Mouse (Mus musculus) left cerebral cortex, postnatal 4 days (tissue): ENCODE results near the gene Herpud2. TPM values are rescaled to one million over a fixed set of nuclear protein-coding genes. Genes with fewer than 3 reads are reported as not detected.

Source experiments
- DNase-seq: peaks from one replicate; pipeline ENCODE4 v3.0.0-alpha.2; 2022
- intact Hi-C: fragments of 180-260 bp; cut with DNase I; formaldehyde crosslinking; loops from one replicate; pipeline ENCODE4 v1.15.1; 2025
- total RNA-seq, 2 experiments: library from RNA; stranded (reverse); gene quantifications; 2 replicates each; pipeline ENCODE4 v1.2.3; 2021

Herpud2 gene
- 10 to 100 TPM; 46.9 TPM for total RNA-seq

- DNase-seq, result peak; percentile 93
- intact Hi-C loops, result loop anchor here (10.0 kb wide), 1 partner anchor 153 kb away; no protein-coding TSS in a partner anchor
These were observed at the start of gene Herpud2 for GRCm38 (mm10) chr9:25151611-25152241. Gene Herpud2, minus strand, starts transcription at chr9:25151820.

GRCm38 (mm10) chr9:25200987-25201386 lies 49.4 kb upstream of the Herpud2 start:
- DNase-seq, result no peak
- intact Hi-C loops, result no loop called here

GRCm38 (mm10) chr9:25200148-25200547 lies 48.5 kb upstream of the Herpud2 start:
- no peak for DNase-seq
- intact Hi-C loops, result no loop called here

- no peak for DNase-seq
- intact Hi-C loops, result no loop called here
These were observed 45.1 kb upstream of the Herpud2 start for GRCm38 (mm10) chr9:25196746-25197145.

- intact Hi-C loops, result no loop called here
- DNase-seq, result no peak
These were observed 40.0 kb upstream of the Herpud2 start for GRCm38 (mm10) chr9:25191612-25192011.

- no peak for DNase-seq
- intact Hi-C loops, result no loop called here
These were observed 34.9 kb upstream of the Herpud2 start for GRCm38 (mm10) chr9:25186501-25186900.

GRCm38 (mm10) chr9:25185854-25186253 lies 34.2 kb upstream of the Herpud2 start:
- intact Hi-C loops, result no loop called here
- DNase-seq, result no peak

GRCm38 (mm10) chr9:25184606-25185005 lies 33.0 kb upstream of the Herpud2 start:
- DNase-seq, result no peak
- intact Hi-C loops, result no loop called here

GRCm38 (mm10) chr9:25178066-25178465 lies 26.4 kb upstream of the Herpud2 start:
- intact Hi-C loops, result no loop called here
- no peak for DNase-seq

- intact Hi-C loops, result no loop called here
These were observed 25.6 kb upstream of the Herpud2 start for GRCm38 (mm10) chr9:25177201-25177600.

GRCm38 (mm10) chr9:25176562-25176961 lies 24.9 kb upstream of the Herpud2 start:
- intact Hi-C loops, result no loop called here

More at GRCm38 (mm10) chr9:25177201-25177600, 25.6 kb upstream of the Herpud2 start:
- DNase-seq, result peak; percentile 7

GRCm38 (mm10) chr9:25175978-25176377 lies 24.4 kb upstream of the Herpud2 start:
- intact Hi-C loops, result loop anchor here (2.0 kb wide), 1 partner anchor 77 kb away; the partner anchor contains the start of gene Sept7
- DNase-seq, result no peak

More at GRCm38 (mm10) chr9:25176562-25176961, 24.9 kb upstream of the Herpud2 start:
- no peak for DNase-seq

- DNase-seq, result peak; percentile 77
- intact Hi-C loops, result loop anchor here (2.0 kb wide), 1 partner anchor 78 kb away; the partner anchor contains the start of gene Sept7
These were observed 23.4 kb upstream of the Herpud2 start for GRCm38 (mm10) chr9:25175039-25175442.

- no peak for DNase-seq
- intact Hi-C loops, result loop anchor here (2.0 kb wide), 1 partner anchor 78 kb away; the partner anchor contains the start of gene Sept7
These were observed 23.0 kb upstream of the Herpud2 start for GRCm38 (mm10) chr9:25174614-25175013.

GRCm38 (mm10) chr9:25173171-25173570 lies 21.6 kb upstream of the Herpud2 start:
- intact Hi-C loops, result no loop called here
- no peak for DNase-seq

- intact Hi-C loops, result loop anchor here (5.0 to 10.0 kb wide), 2 partner anchors 115 to 423 kb away; no protein-coding TSS in a partner anchor
- no peak for DNase-seq
These were observed 18.0 kb upstream of the Herpud2 start for GRCm38 (mm10) chr9:25169626-25170025.

GRCm38 (mm10) chr9:25167458-25168084 lies 16.0 kb upstream of the Herpud2 start:
- intact Hi-C loops, result loop anchor here (5.0 to 10.0 kb wide), 2 partner anchors 117 to 425 kb away; no protein-coding TSS in a partner anchor

GRCm38 (mm10) chr9:25158218-25158617 lies 6.6 kb upstream of the Herpud2 start:
- intact Hi-C loops, result loop anchor here (10.0 kb wide), 1 partner anchor 147 kb away; no protein-coding TSS in a partner anchor

More at GRCm38 (mm10) chr9:25167458-25168084, 16.0 kb upstream of the Herpud2 start:
- DNase-seq, result peak; percentile 57

GRCm38 (mm10) chr9:25156377-25156776 lies 4.8 kb upstream of the Herpud2 start:
- DNase-seq, result no peak
- intact Hi-C loops, result loop anchor here (10.0 kb wide), 1 partner anchor 148 kb away; no protein-coding TSS in a partner anchor

More at GRCm38 (mm10) chr9:25158218-25158617, 6.6 kb upstream of the Herpud2 start:
- DNase-seq, result no peak

GRCm38 (mm10) chr9:25153066-25153465 lies 1.4 kb upstream of the Herpud2 start:
- intact Hi-C loops, result loop anchor here (10.0 kb wide), 1 partner anchor 152 kb away; no protein-coding TSS in a partner anchor
- DNase-seq, result no peak

GRCm38 (mm10) chr9:25152457-25152856 lies 837 bp upstream of the Herpud2 start:
- DNase-seq, result no peak
- intact Hi-C loops, result loop anchor here (10.0 kb wide), 1 partner anchor 152 kb away; no protein-coding TSS in a partner anchor
